Mouse (Mus musculus): ENCODE data around the gene Cbln1. TPM values are rescaled to one million over a fixed set of nuclear protein-coding genes. Genes with fewer than 3 reads are reported as not detected.
A peak's percentile ranks its signal among the peaks of the same experiment; 100 is the strongest.

Cbln1 gene
- polyA plus RNA-seq, 1 experiment from 2014 or later = 16.2 TPM

- no peak for ATAC-seq (ENCODE audit: low FRiP score)
These were observed 24.1 kb upstream of the Cbln1 start for GRCm38 (mm10) chr8:87496511-87496910.

GRCm38 (mm10) chr8:87494862-87495261 is 22.5 kb upstream of the Cbln1 start:
- H3K9ac ChIP-seq (ENCODE audit: low read depth, low read length) = no peak overlapping the region
- no peak overlapping the region for H3K4me3 ChIP-seq (ENCODE audit: low read depth, low read length)
- no peak overlapping the region for H3K4me2 ChIP-seq (replicated peaks; ENCODE audit: low read depth, low read length)
- H3K27ac ChIP-seq (ENCODE audit: low read depth, low read length) = no peak overlapping the region
- ATAC-seq (ENCODE audit: low FRiP score) = no peak
- WGBS = 79% methylated on average over 9 of the region's 9 CpGs
- DNase-seq (ENCODE audit: low spot score) = no peak
- H3K4me1 ChIP-seq (replicated peaks; ENCODE audit: control insufficient read depth, insufficient read depth, low read length) = no peaks in the 10 kb centered on the region
- H3K9me3 ChIP-seq (ENCODE audit: control insufficient read depth, low read length) = no peaks in the 10 kb centered on the region
- no peaks in the 10 kb centered on the region for H3K36me3 ChIP-seq (ENCODE audit: control insufficient read depth, insufficient read depth, low read length)
- H3K27me3 ChIP-seq (ENCODE audit: control insufficient read depth, insufficient read depth, low read length) = no peaks in the 10 kb centered on the region

More at GRCm38 (mm10) chr8:87496511-87496910, 24.1 kb upstream of the Cbln1 start:
- Histone ChIP-seq H3K9me3 (ENCODE audit: control insufficient read depth, low read length) (no peaks in the 10 kb centered on the region), H3K27ac (ENCODE audit: low read depth, low read length) (no peak overlapping the region), H3K4me1 (replicated peaks; ENCODE audit: control insufficient read depth, insufficient read depth, low read length) (no peaks in the 10 kb centered on the region), H3K27me3 (ENCODE audit: control insufficient read depth, insufficient read depth, low read length) (no peaks in the 10 kb centered on the region), H3K4me3 (ENCODE audit: low read depth, low read length) (no peak overlapping the region), H3K9ac (ENCODE audit: low read depth, low read length) (no peak overlapping the region), H3K36me3 (ENCODE audit: control insufficient read depth, insufficient read depth, low read length) (no peaks in the 10 kb centered on the region), H3K4me2 (replicated peaks; ENCODE audit: low read depth, low read length) (no peak overlapping the region)
- no peak for DNase-seq (ENCODE audit: low spot score)
- 91% methylated on average over 7 of the region's 7 CpGs for WGBS

GRCm38 (mm10) chr8:87489841-87490415 is 17.5 kb upstream of the Cbln1 start:
- H3K27me3 ChIP-seq (ENCODE audit: control insufficient read depth, insufficient read depth, low read length) = no peaks in the 10 kb centered on the region

GRCm38 (mm10) chr8:87481396-87481795 is 9.0 kb upstream of the Cbln1 start:
- Histone ChIP-seq H3K4me2 (replicated peaks; ENCODE audit: low read depth, low read length) (no peak overlapping the region), H3K4me1 (replicated peaks; ENCODE audit: control insufficient read depth, insufficient read depth, low read length) (no peaks in the 10 kb centered on the region), H3K9ac (ENCODE audit: low read depth, low read length) (no peak overlapping the region), H3K9me3 (ENCODE audit: control insufficient read depth, low read length) (no peaks in the 10 kb centered on the region), H3K4me3 (ENCODE audit: low read depth, low read length) (no peak overlapping the region), H3K36me3 (ENCODE audit: control insufficient read depth, insufficient read depth, low read length) (no peaks in the 10 kb centered on the region), H3K27ac (ENCODE audit: low read depth, low read length) (no peak overlapping the region), H3K27me3 (ENCODE audit: control insufficient read depth, insufficient read depth, low read length) (no peaks in the 10 kb centered on the region)
- ATAC-seq (ENCODE audit: low FRiP score) (no peak), DNase-seq (ENCODE audit: low spot score) (no peak)
- WGBS = 75% methylated on average over 1 of the region's 1 CpGs

More at GRCm38 (mm10) chr8:87489841-87490415, 17.5 kb upstream of the Cbln1 start:
- Histone ChIP-seq H3K9ac (ENCODE audit: low read depth, low read length) (no peak overlapping the region), H3K9me3 (ENCODE audit: control insufficient read depth, low read length) (no peaks in the 10 kb centered on the region), H3K4me1 (replicated peaks; ENCODE audit: control insufficient read depth, insufficient read depth, low read length) (no peaks in the 10 kb centered on the region), H3K4me2 (replicated peaks; ENCODE audit: low read depth, low read length) (no peak overlapping the region), H3K36me3 (ENCODE audit: control insufficient read depth, insufficient read depth, low read length) (no peaks in the 10 kb centered on the region), H3K4me3 (ENCODE audit: low read depth, low read length) (no peak overlapping the region), H3K27ac (ENCODE audit: low read depth, low read length) (no peak overlapping the region)
- ATAC-seq (ENCODE audit: low FRiP score) (no peak), DNase-seq (ENCODE audit: low spot score) (no peak)
- WGBS = 75% methylated on average over 5 of the region's 5 CpGs

- Histone ChIP-seq H3K27me3 (ENCODE audit: control insufficient read depth, insufficient read depth, low read length) (peaks cover 10% of the 10 kb centered on the region), H3K9me3 (ENCODE audit: control insufficient read depth, low read length) (no peaks in the 10 kb centered on the region), H3K36me3 (ENCODE audit: control insufficient read depth, insufficient read depth, low read length) (no peaks in the 10 kb centered on the region), H3K4me2 (replicated peaks; ENCODE audit: low read depth, low read length) (no peak overlapping the region), H3K9ac (ENCODE audit: low read depth, low read length) (no peak overlapping the region), H3K4me3 (ENCODE audit: low read depth, low read length) (no peak overlapping the region), H3K4me1 (replicated peaks; ENCODE audit: control insufficient read depth, insufficient read depth, low read length) (no peaks in the 10 kb centered on the region), H3K27ac (ENCODE audit: low read depth, low read length) (no peak overlapping the region)
- no peak for DNase-seq (ENCODE audit: low spot score)
- ATAC-seq (ENCODE audit: low FRiP score) = no peak
- WGBS = 79% methylated on average over 3 of the region's 3 CpGs
These were observed 5.8 kb upstream of the Cbln1 start for GRCm38 (mm10) chr8:87478221-87478620.

- no peak for DNase-seq (ENCODE audit: low spot score)
- Histone ChIP-seq H3K27ac (ENCODE audit: low read depth, low read length) (no peak overlapping the region), H3K4me3 (ENCODE audit: low read depth, low read length) (no peak overlapping the region), H3K4me1 (replicated peaks; ENCODE audit: control insufficient read depth, insufficient read depth, low read length) (no peaks in the 10 kb centered on the region), H3K4me2 (replicated peaks; ENCODE audit: low read depth, low read length) (no peak overlapping the region), H3K36me3 (ENCODE audit: control insufficient read depth, insufficient read depth, low read length) (no peaks in the 10 kb centered on the region), H3K9me3 (ENCODE audit: control insufficient read depth, low read length) (no peaks in the 10 kb centered on the region), H3K9ac (ENCODE audit: low read depth, low read length) (no peak overlapping the region), H3K27me3 (ENCODE audit: control insufficient read depth, insufficient read depth, low read length) (peaks cover 12% of the 10 kb centered on the region)
- no peak for ATAC-seq (ENCODE audit: low FRiP score)
- 75% methylated on average over 3 of the region's 3 CpGs for WGBS
These were observed 4.8 kb upstream of the Cbln1 start for GRCm38 (mm10) chr8:87477102-87477645.

GRCm38 (mm10) chr8:87475551-87475950 is 3.1 kb upstream of the Cbln1 start:
- no peaks in the 10 kb centered on the region for H3K36me3 ChIP-seq (ENCODE audit: control insufficient read depth, insufficient read depth, low read length)
- peaks cover 28% of the 10 kb centered on the region for H3K27me3 ChIP-seq (ENCODE audit: control insufficient read depth, insufficient read depth, low read length)
- H3K9ac ChIP-seq (ENCODE audit: low read depth, low read length) = no peak overlapping the region
- H3K4me3 ChIP-seq (ENCODE audit: low read depth, low read length) = no peak overlapping the region
- 48% methylated on average over 3 of the region's 3 CpGs for WGBS
- no peaks in the 10 kb centered on the region for H3K9me3 ChIP-seq (ENCODE audit: control insufficient read depth, low read length)
- DNase-seq (ENCODE audit: low spot score) = peak; percentile 37
- peaks cover 6% of the 10 kb centered on the region; the same call in 1 of the 2 replicates for H3K4me1 ChIP-seq (replicated peaks; ENCODE audit: control insufficient read depth, insufficient read depth, low read length)
- no peak for ATAC-seq (ENCODE audit: low FRiP score)
- no peak overlapping the region for H3K27ac ChIP-seq (ENCODE audit: low read depth, low read length)
- no peak overlapping the region for H3K4me2 ChIP-seq (replicated peaks; ENCODE audit: low read depth, low read length)

GRCm38 (mm10) chr8:87474379-87474778 is 2.0 kb upstream of the Cbln1 start:
- DNase-seq (ENCODE audit: low spot score) (no peak), ATAC-seq (ENCODE audit: low FRiP score) (no peak)
- H3K9me3 ChIP-seq (ENCODE audit: control insufficient read depth, low read length) = no peaks in the 10 kb centered on the region
- peak overlapping the region; percentile 59; the same call in 1 of the 2 replicates for H3K4me3 ChIP-seq (ENCODE audit: low read depth, low read length)
- no peaks in the 10 kb centered on the region for H3K36me3 ChIP-seq (ENCODE audit: control insufficient read depth, insufficient read depth, low read length)
- peaks cover 33% of the 10 kb centered on the region for H3K27me3 ChIP-seq (ENCODE audit: control insufficient read depth, insufficient read depth, low read length)
- 65% methylated on average over 8 of the region's 8 CpGs for WGBS
- no peak overlapping the region for H3K9ac ChIP-seq (ENCODE audit: low read depth, low read length)
- H3K4me2 ChIP-seq (replicated peaks; ENCODE audit: low read depth, low read length) = peak overlapping the region; percentile 17; the same call in 1 of the 2 replicates
- no peak overlapping the region for H3K27ac ChIP-seq (ENCODE audit: low read depth, low read length)
- H3K4me1 ChIP-seq (replicated peaks; ENCODE audit: control insufficient read depth, insufficient read depth, low read length) = peaks cover 9% of the 10 kb centered on the region; the same call in 1 of the 2 replicates

- H3K4me3 ChIP-seq (ENCODE audit: low read depth, low read length) = peak overlapping the region; percentile 59; the same call in 1 of the 2 replicates
- WGBS = 27% methylated on average over 2 of the region's 2 CpGs
- H3K27ac ChIP-seq (ENCODE audit: low read depth, low read length) = no peak overlapping the region
- H3K9ac ChIP-seq (ENCODE audit: low read depth, low read length) = no peak overlapping the region; the same call in 1 of the 2 replicates
- H3K4me2 ChIP-seq (replicated peaks; ENCODE audit: low read depth, low read length) = 0 out of 2 replicates have a peak overlapping the region, but pooled peaks have one; percentile 94
- DNase-seq (ENCODE audit: low spot score) (no peak), ATAC-seq (ENCODE audit: low FRiP score) (no peak)
- no peaks in the 10 kb centered on the region for H3K36me3 ChIP-seq (ENCODE audit: control insufficient read depth, insufficient read depth, low read length)
- no peaks in the 10 kb centered on the region for H3K9me3 ChIP-seq (ENCODE audit: control insufficient read depth, low read length)
- H3K27me3 ChIP-seq (ENCODE audit: control insufficient read depth, insufficient read depth, low read length) = peaks cover 37% of the 10 kb centered on the region
- H3K4me1 ChIP-seq (replicated peaks; ENCODE audit: control insufficient read depth, insufficient read depth, low read length) = peaks cover 13% of the 10 kb centered on the region; the same call in 1 of the 2 replicates
These were observed 1.5 kb upstream of the Cbln1 start for GRCm38 (mm10) chr8:87473940-87474339.
